Mouse (Mus musculus) heart, embryonic 12.5 days (tissue): Measurements from ENCODE around the gene Fgf14. TPM values are rescaled to one million over a fixed set of nuclear protein-coding genes. Genes with fewer than 3 reads are reported as not detected.
"Not testable (repeated sequence)": the region's sequence is repeated elsewhere in the genome, so short reads cannot be mapped to it uniquely, and the experiment has no call there.

Experiments
- ATAC-seq: fragments of 200-750 bp; cut with Nextera tagmentation; 2 replicates; pipeline ENCODE4 v1.8.0; 2017; ENCODE audit warnings: moderate TSS enrichment, moderate library complexity; ENCODE audit not compliant: insufficient number of reproducible peaks, low FRiP score
- H3K27ac ChIP-seq: fragments of 300-500 bp; sonication (generic); 2 replicates; pipeline ENCODE4 v1.5.1; 2016; ENCODE audit warnings: mild to moderate bottlenecking, moderate library complexity; ENCODE audit not compliant: poor library complexity, severe bottlenecking
- H3K27me3 ChIP-seq: fragments of 300-500 bp; sonication (generic); replicated peaks from 2 replicates; pipeline ENCODE4 v1.6.1; 2016; ENCODE audit warnings: mild to moderate bottlenecking, moderate library complexity
- H3K36me3 ChIP-seq: fragments of 300-500 bp; sonication (generic); 2 replicates; pipeline ENCODE4 v1.6.1; 2016; ENCODE audit warnings: mild to moderate bottlenecking, moderate library complexity
- H3K4me1 ChIP-seq: fragments of 300-500 bp; sonication (generic); replicated peaks from 2 replicates; pipeline ENCODE4 v1.6.1; 2016; ENCODE audit warnings: mild to moderate bottlenecking
- H3K4me2 ChIP-seq: fragments of 300-500 bp; sonication (generic); 2 replicates; pipeline ENCODE4 v1.6.1; 2016; ENCODE audit warnings: mild to moderate bottlenecking, moderate library complexity
- H3K4me3 ChIP-seq: fragments of 300-500 bp; sonication (generic); 2 replicates; pipeline ENCODE4 v1.5.1; 2016; ENCODE audit warnings: mild to moderate bottlenecking
- H3K9ac ChIP-seq: fragments of 300-500 bp; sonication (generic); 2 replicates; pipeline ENCODE4 v1.6.1; 2016; ENCODE audit warnings: mild to moderate bottlenecking, moderate library complexity
- H3K9me3 ChIP-seq: fragments of 300-500 bp; sonication (generic); replicated peaks from 2 replicates; pipeline ENCODE4 v1.6.1; 2016; ENCODE audit warnings: mild to moderate bottlenecking, moderate library complexity
- WGBS: fragments of 180-500 bp; shearing (Covaris S2); methylation state at CpG from one replicate; pipeline ENCODE4 v1.1.7; 2016; 5-methylcytosine and 5-hydroxymethylcytosine counted together
- polyA plus RNA-seq: library from polyadenylated mRNA; unstranded; fragments of >200 nt; fragmentation: Nextera tagmentation; extraction: Ambion mirVana; gene quantifications from 2 replicates; pipeline ENCODE4 v1.2.1, GENCODE M21; 2016

Gene Fgf14
- polyA plus RNA-seq, 1 experiment from 2014 or later = 1.6 TPM

DNA sequence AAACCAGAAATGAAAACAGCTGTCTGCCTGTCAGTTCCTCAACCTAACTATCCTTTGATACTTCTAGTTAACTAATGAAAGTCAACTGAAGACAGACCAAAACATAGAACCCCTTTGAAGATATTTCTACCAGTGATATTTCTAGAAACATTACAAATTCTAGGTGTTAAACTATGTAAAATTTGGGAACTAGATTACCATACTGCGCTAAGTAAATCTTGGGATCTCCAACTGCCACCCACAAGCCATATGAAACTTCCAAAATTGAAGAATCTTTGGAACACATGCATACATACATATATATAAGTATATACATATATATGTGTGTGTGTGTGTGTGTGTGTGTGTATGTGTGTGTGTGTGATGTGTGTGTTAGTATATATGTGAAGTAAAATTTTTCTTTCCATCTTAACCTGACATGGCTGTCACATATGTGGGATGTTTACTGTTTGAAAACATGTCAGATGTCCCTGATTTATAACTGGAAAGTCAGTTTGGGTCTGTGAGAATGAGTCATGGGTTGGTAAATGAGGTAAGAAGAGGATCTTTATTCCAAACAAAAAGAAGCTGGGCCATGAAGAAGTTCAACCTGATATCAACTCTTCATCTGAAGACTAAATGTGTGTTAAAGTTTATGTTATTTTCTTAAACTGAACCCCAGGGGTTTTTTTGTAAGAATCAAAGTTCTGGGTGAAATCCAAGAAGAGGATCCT lies 71.7 kb downstream of the Fgf14 start:
- no peak for ATAC-seq
- no peaks in the 10 kb centered on the region for H3K27me3 ChIP-seq
- no peaks in the 10 kb centered on the region for H3K36me3 ChIP-seq
- H3K4me1 ChIP-seq = no peaks in the 10 kb centered on the region
- 77% methylated on average over 1 of the region's 1 CpGs for WGBS
- H3K9me3 ChIP-seq = no peaks in the 10 kb centered on the region
- no peak overlapping the region for H3K4me3 ChIP-seq
- H3K9ac ChIP-seq = no peak overlapping the region
- no peak overlapping the region for H3K27ac ChIP-seq
- no peak overlapping the region for H3K4me2 ChIP-seq

DNA sequence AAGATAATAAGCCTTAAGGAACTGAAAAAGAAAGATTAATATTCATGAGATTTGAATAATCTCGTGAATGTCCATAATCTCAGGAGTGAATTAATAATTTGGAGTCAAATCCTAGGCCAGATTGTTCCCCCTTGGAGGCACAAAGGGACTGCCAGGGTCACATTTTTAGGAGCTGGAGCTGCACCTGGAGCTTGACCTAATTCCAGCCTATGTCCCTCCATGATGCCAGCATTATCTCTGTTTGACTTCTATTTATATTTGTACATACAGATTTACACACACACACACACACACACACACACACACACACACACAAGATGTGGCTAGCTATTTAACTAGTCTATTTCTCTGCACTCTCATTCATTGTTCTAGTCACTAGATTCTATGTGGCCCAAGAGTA lies 100.4 kb downstream of the Fgf14 start:
- no peaks in the 10 kb centered on the region for H3K36me3 ChIP-seq
- no peak overlapping the region for H3K4me2 ChIP-seq
- ATAC-seq = no peak
- no peaks in the 10 kb centered on the region for H3K9me3 ChIP-seq
- H3K9ac ChIP-seq = no peak overlapping the region
- WGBS = 59% methylated on average over 1 of the region's 1 CpGs
- peaks cover 2% of the 10 kb centered on the region; the same call in 1 of the 2 replicates for H3K4me1 ChIP-seq
- H3K27ac ChIP-seq = no peak overlapping the region
- H3K4me3 ChIP-seq = no peak overlapping the region
- no peaks in the 10 kb centered on the region for H3K27me3 ChIP-seq

DNA sequence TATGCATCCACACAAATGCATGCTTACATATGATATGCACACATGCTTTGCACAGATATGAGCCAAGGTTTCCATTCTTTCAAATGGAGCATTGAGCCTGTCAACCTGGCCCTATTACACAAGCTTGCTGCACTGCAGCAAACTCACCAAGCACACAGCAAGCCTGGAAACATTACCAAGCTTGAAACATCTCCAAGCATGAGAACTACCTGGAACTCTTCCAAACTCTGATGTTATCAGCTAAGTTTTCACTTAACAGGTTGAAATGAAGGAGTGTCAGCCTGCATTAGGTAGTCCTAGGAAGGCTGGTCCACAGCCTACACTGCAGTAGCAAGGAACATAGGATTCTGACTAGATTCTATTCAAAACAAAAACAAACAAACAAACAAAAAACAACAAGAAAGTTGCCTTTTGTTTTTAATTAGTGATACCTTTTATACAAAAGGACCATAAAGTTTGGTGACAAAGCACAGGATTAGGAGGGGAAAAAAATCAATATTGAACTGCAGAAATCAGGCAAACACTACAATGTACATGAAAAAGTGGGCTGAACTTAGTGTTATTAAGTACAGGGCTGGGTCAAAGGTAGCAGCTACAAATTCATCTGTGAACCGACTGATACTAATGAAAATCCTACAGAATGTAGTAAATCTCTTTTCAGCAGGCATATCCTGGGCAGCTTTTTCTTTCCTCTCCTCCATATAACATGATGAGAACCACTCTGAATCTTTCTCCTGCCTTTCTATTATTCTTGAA lies 101.6 kb downstream of the Fgf14 start:
- WGBS = 84% methylated on average over 1 of the region's 1 CpGs
- no peak overlapping the region for H3K4me2 ChIP-seq
- no peak overlapping the region for H3K27ac ChIP-seq
- no peak overlapping the region for H3K9ac ChIP-seq
- no peaks in the 10 kb centered on the region for H3K27me3 ChIP-seq
- H3K9me3 ChIP-seq = no peaks in the 10 kb centered on the region
- peaks cover 2% of the 10 kb centered on the region; the same call in 1 of the 2 replicates for H3K4me1 ChIP-seq
- H3K36me3 ChIP-seq = no peaks in the 10 kb centered on the region
- H3K4me3 ChIP-seq = no peak overlapping the region
- no peak for ATAC-seq

DNA sequence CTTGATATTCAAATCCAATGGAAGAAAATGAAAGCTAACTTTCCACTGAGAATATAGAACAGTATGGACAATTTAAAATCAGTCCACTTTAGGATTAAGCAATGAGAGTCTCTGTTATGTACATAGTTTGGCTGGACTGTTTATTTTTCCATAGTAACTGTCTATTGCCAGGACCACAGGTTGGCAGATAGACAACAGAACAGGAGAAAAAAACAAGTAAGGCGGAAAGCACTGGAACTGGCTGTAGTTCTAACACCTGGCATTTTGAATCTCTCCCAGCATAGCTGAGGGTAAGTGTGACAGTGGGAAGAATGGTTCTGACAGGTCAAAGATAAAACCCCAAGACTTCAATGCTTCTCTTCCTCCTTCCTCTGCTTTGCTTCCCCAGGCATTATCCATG lies 110.5 kb downstream of the Fgf14 start:
- Histone ChIP-seq H3K9me3 (no peaks in the 10 kb centered on the region), H3K36me3 (no peaks in the 10 kb centered on the region), H3K9ac (no peak overlapping the region), H3K27me3 (no peaks in the 10 kb centered on the region), H3K4me1 (no peaks in the 10 kb centered on the region), H3K4me3 (no peak overlapping the region), H3K27ac (no peak overlapping the region), H3K4me2 (no peak overlapping the region)
- WGBS = 54% methylated on average over 1 of the region's 1 CpGs
- ATAC-seq = no peak

DNA sequence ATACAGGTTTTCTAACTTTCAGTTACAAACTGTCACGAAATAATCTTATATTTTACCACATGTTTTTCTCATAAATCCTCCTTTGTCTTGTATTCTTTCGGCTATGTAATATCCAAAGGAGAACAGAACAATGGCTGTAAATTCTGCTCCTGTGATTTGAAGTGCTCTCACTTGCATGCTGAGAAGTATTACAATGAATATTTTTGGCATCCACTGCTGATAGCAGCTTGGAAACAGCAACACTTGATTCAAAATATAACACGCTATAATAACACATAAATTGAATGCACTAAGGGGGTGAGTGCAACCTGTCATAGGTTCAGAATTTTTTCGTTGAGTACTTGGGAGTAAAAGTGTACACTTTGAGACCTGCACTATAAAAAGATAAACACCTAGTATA lies 115.4 kb downstream of the Fgf14 start:
- no peak overlapping the region for H3K9ac ChIP-seq
- H3K4me3 ChIP-seq = no peak overlapping the region
- no peaks in the 10 kb centered on the region for H3K36me3 ChIP-seq
- H3K27me3 ChIP-seq = no peaks in the 10 kb centered on the region
- no peaks in the 10 kb centered on the region for H3K9me3 ChIP-seq
- H3K4me2 ChIP-seq = no peak overlapping the region
- no peak for ATAC-seq
- no peaks in the 10 kb centered on the region for H3K4me1 ChIP-seq
- 60% methylated on average over 4 of the region's 4 CpGs for WGBS
- no peak overlapping the region for H3K27ac ChIP-seq

DNA sequence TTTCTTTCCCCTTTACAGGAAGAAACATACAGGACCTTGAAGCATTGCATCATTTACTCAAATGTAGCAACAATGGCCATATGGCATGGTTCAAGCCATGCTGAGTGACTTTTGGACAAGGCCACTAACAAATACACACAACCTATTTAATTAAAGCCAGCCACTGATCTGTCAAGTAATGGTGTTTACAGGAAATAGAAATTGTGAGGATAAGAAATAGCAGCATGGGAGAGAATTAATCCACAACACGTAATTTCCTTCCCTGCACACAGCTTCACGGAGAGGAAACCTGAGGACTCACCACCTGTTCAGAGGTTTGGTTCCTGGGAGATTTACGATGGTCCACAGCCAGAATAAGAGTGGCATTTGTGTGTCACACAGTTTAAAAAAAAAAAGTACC lies 140.8 kb downstream of the Fgf14 start:
- H3K27ac ChIP-seq = no peak overlapping the region
- 79% methylated on average over 3 of the region's 3 CpGs for WGBS
- no peaks in the 10 kb centered on the region for H3K36me3 ChIP-seq

DNA sequence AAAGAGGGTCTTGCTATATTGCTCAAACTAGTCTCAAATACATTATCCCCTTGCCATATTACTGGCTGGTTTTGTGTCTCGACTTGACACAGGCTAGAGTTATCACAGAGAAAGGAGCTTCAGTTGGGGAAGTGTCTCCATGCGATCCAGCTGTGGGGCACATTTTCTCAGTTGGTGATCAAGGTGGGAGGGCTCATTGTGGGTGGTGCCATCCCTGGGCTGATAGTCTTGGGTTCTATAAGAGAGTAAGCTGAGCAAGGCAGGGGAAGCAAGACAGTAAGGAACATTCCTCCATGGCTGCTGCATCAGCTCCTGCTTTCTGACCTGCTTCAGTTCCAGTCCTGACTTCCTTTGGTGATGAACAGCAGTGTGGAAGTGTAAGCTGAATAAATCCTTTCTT lies 141.6 kb downstream of the Fgf14 start:
- not testable (repeated sequence) for H3K27me3 ChIP-seq, H3K36me3 ChIP-seq, H3K4me3 ChIP-seq, H3K9ac ChIP-seq, H3K4me1 ChIP-seq, H3K9me3 ChIP-seq, H3K4me2 ChIP-seq, H3K27ac ChIP-seq, ATAC-seq
- WGBS = 57% methylated on average over 2 of the region's 2 CpGs

More for the DNA sequence above, 140.8 kb downstream of the Fgf14 start:
- ATAC-seq = no peak
- Histone ChIP-seq H3K4me3 (no peak overlapping the region), H3K9me3 (no peaks in the 10 kb centered on the region), H3K9ac (no peak overlapping the region), H3K27me3 (no peaks in the 10 kb centered on the region), H3K4me1 (no peaks in the 10 kb centered on the region), H3K4me2 (no peak overlapping the region)

DNA sequence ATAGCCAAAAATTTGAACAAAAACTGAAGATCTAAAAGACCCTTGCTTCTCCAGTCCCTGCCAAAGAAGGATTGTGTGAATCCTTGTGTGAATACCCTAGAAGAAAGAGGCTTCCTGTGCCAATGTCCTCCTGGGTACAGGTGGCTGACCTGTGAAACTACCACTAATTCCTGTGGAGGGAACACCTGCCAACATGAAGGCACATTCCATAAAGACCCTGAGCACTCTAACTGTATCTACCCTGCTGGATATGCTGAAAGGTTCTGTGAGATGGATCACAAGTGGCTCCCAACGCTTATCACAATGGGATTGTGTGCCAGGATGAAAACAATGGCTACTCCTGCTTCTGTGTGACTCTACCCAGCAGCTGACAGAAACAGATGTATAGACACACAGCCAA lies 144.9 kb downstream of the Fgf14 start:
- no peaks in the 10 kb centered on the region for H3K27me3 ChIP-seq
- H3K27ac ChIP-seq = no peak overlapping the region
- no peak overlapping the region for H3K9ac ChIP-seq
- H3K4me1 ChIP-seq = no peaks in the 10 kb centered on the region
- H3K4me3 ChIP-seq = no peak overlapping the region
- 58% methylated on average over 1 of the region's 1 CpGs for WGBS
- no peaks in the 10 kb centered on the region for H3K9me3 ChIP-seq
- ATAC-seq = no peak
- no peak overlapping the region for H3K4me2 ChIP-seq
- no peaks in the 10 kb centered on the region for H3K36me3 ChIP-seq

DNA sequence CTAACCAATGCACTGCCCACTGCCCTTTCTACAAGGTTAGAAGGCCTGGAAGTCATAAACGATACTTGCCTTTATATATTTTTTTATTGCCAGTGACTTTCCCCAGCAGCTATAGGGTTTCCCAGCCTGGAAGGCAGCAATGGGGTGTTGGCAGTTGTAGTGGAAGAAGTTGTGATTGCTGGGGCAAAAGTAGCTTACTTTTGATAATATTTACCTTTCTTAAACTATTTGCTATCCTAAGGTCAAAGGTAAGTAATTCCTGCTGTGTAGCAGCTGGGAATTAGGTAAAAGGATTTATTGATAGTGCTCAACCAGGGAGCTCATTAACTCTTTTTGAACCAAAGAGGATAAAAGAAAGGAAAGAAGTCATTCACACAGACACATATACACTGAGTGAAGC lies 164.9 kb downstream of the Fgf14 start:
- H3K4me3 ChIP-seq = no peak overlapping the region
- 55% methylated on average over 1 of the region's 1 CpGs for WGBS
- H3K27ac ChIP-seq = no peak overlapping the region
- H3K9me3 ChIP-seq = no peaks in the 10 kb centered on the region
- H3K9ac ChIP-seq = no peak overlapping the region
- no peak overlapping the region for H3K4me2 ChIP-seq
- ATAC-seq = no peak
- no peaks in the 10 kb centered on the region for H3K36me3 ChIP-seq
- no peaks in the 10 kb centered on the region for H3K4me1 ChIP-seq
- no peaks in the 10 kb centered on the region for H3K27me3 ChIP-seq

DNA sequence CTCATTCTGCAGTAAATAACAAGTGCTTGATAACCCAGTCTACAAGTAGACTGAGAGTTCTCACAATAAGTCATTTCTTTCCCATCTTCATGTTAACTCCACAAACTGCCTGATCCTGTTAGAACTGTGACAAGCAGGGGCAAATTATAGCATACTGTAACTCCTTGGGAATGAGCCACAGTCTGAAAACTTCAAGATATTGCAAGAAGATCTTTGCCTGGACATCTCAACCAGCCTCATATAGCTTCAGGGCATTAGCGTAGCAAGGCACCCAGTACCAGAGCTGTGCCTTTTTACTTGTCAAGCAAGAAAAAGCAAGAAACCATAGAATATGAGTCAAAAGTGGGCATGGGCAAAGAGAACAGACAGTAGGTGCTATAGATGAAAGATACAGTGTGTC lies 188.0 kb downstream of the Fgf14 start:
- Histone ChIP-seq H3K9ac (no peak overlapping the region), H3K36me3 (no peaks in the 10 kb centered on the region), H3K27me3 (no peaks in the 10 kb centered on the region), H3K4me2 (no peak overlapping the region), H3K4me1 (no peaks in the 10 kb centered on the region), H3K9me3 (no peaks in the 10 kb centered on the region), H3K4me3 (no peak overlapping the region), H3K27ac (no peak overlapping the region)
- WGBS = 89% methylated on average over 1 of the region's 1 CpGs
- no peak for ATAC-seq

DNA sequence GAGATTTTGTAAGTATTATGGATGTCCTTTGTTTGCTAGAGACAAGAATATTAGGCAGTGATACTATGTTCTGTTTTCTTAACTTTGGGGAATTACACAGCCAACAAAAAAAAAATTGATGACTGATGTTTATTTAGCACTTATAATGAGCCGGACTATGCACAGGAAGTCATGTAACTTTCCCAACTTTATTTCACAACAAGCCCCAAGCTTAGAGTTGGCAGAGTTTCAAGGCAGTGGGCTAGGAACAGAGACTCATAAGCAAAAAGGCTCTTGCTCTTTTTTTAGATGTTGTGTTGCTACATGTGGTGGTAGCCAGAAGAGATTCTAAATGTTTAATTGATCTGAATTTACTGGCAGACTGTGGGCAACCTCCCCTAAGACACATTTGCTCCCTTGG lies 191.7 kb downstream of the Fgf14 start:
- ATAC-seq = no peak
- no peak overlapping the region for H3K4me2 ChIP-seq
- no peak overlapping the region for H3K4me3 ChIP-seq
- no peaks in the 10 kb centered on the region for H3K9me3 ChIP-seq
- H3K4me1 ChIP-seq = no peaks in the 10 kb centered on the region
- H3K27ac ChIP-seq = no peak overlapping the region
- H3K36me3 ChIP-seq = no peaks in the 10 kb centered on the region
- no peaks in the 10 kb centered on the region for H3K27me3 ChIP-seq
- H3K9ac ChIP-seq = no peak overlapping the region
- WGBS = 63% methylated on average over 1 of the region's 1 CpGs
